Mouse (Mus musculus) liver, embryonic 14.5 days (tissue): Measurements from ENCODE around the gene Il31ra.
A peak's percentile ranks its signal among the peaks of the same experiment; 100 is the strongest.

Experiments
- CTCF ChIP-seq: IDR thresholded peaks from 2 replicates; pipeline ENCODE4 v1.5.1; 2016; ENCODE audit warnings: antibody characterized with exemption, low read depth, control low read depth
- EP300 ChIP-seq: IDR thresholded peaks from 2 replicates; pipeline ENCODE4 v1.6.1; 2016; ENCODE audit warnings: antibody characterized with exemption, low read depth

DNA sequence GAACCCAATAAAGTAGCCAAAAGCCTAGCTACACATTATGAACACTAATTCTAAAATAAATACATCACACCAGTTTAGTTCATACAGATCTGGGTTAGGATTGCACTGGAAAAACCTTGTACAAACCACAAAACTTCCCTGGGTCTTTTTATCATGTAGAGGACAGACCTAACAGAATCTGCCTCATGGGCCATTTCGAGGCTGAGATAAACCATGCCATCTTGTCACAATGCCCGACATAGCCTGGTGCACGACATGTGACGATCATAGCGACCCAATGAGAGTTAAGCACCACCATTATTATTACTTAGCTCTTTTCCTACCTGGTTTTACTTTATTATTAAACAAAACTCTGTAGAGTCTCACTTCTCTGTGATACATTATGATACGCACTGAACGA, 57.1 kb downstream of the Il31ra start:
- TF ChIP-seq CTCF (no peak), EP300 (peak; percentile 41; the same call in 1 of the 2 replicates)
